Mouse (Mus musculus) spleen, adult 2 months (tissue): ENCODE results near the gene Synpo2. TPM values are rescaled to one million over a fixed set of nuclear protein-coding genes. Genes with fewer than 3 reads are reported as not detected.

Source experiments
- DNase-seq, 2 experiments: peaks; one replicate each; pipeline versions ENCODE4 v3.0.0 to v3.0.0-alpha.2; 2012 to 2021; ENCODE audit warnings: low spot score in 2 of 2, low read depth in 1 of 2
- H3K27ac ChIP-seq: fragments of 200-500 bp; 2 replicates; pipeline ENCODE4 v1.5.1; 2012; ENCODE audit warnings: low read length, inconsistent platforms; ENCODE audit not compliant: insufficient read depth
- H3K27me3 ChIP-seq: fragments of 200-500 bp; 2 replicates; pipeline ENCODE4 v1.6.1; 2012; ENCODE audit warnings: mild to moderate bottlenecking, moderate library complexity, low read length, inconsistent platforms; ENCODE audit not compliant: control insufficient read depth, insufficient read depth
- H3K36me3 ChIP-seq: fragments of 200-500 bp; 2 replicates; pipeline ENCODE4 v1.6.1; 2012; ENCODE audit warnings: mild to moderate bottlenecking, low read length, inconsistent platforms; ENCODE audit not compliant: control insufficient read depth, insufficient read depth
- H3K4me1 ChIP-seq: fragments of 200-500 bp; 2 replicates; pipeline ENCODE4 v1.6.1; 2011; ENCODE audit warnings: inconsistent platforms; ENCODE audit not compliant: control insufficient read depth, insufficient read depth, insufficient read length
- H3K4me3 ChIP-seq: fragments of 200-500 bp; 2 replicates; pipeline ENCODE4 v1.5.1; 2011; ENCODE audit warnings: mild to moderate bottlenecking, inconsistent platforms; ENCODE audit not compliant: insufficient read depth, insufficient read length; ENCODE audit errors: extremely low read depth
- CTCF ChIP-seq: fragments of 200-500 bp; IDR thresholded peaks from 2 replicates; pipeline ENCODE4 v1.5.1; 2011; ENCODE audit warnings: mild to moderate bottlenecking, inconsistent platforms; ENCODE audit not compliant: insufficient read depth, insufficient read length, insufficient replicate concordance; ENCODE audit errors: extremely low read depth
- POLR2A ChIP-seq: fragments of 200-500 bp; IDR thresholded peaks from 2 replicates; pipeline ENCODE4 v1.6.1; 2011; ENCODE audit warnings: low read depth, low read length, inconsistent platforms
- WGBS: fragments of 180-500 bp; shearing (Covaris S2); methylation state at CpG from one replicate; pipeline ENCODE4 v1.1.7; 2018; 5-methylcytosine and 5-hydroxymethylcytosine counted together
- polyA plus RNA-seq: library from polyadenylated mRNA; depleted of rRNA; stranded (reverse); fragments of >200 nt; gene quantifications from 2 replicates; pipeline ENCODE4 v1.2.3, GENCODE M21; 2012

Synpo2 gene
- polyA plus RNA-seq, 1 experiment, result 7.8 TPM

DNA sequence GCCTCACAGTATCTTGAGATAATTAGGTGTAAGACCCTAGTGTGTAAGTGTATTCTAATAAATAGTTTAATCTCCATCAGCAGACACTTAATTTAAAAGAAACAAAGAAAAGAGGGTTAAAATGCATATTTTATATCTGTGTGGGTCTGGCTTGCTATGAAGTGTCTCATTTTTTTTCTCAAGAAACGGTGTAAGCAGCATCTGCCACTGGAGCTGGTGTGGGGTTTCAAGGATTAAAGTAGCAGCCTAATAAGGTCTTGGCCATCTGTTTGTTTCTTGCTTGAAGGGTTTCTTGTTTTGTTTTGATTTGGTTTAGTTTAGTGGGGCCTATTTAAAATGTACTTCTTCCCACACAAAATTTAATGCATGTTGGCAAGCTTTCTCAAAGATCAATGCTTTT lies 46.1 kb downstream of the Synpo2 start:
- H3K4me1 ChIP-seq, result no peaks in the 10 kb centered on the region; the same call in 1 of the 2 replicates
- H3K36me3 ChIP-seq, result no peaks in the 10 kb centered on the region
- H3K27ac ChIP-seq, result no peak overlapping the region
- no peaks in the 10 kb centered on the region for H3K27me3 ChIP-seq
- no peak for TF ChIP-seq CTCF
- TF ChIP-seq POLR2A, result no peak
- no peak for DNase-seq
- H3K4me3 ChIP-seq, result no peak overlapping the region
- WGBS, result 83% methylated on average over 1 of the region's 1 CpGs

DNA sequence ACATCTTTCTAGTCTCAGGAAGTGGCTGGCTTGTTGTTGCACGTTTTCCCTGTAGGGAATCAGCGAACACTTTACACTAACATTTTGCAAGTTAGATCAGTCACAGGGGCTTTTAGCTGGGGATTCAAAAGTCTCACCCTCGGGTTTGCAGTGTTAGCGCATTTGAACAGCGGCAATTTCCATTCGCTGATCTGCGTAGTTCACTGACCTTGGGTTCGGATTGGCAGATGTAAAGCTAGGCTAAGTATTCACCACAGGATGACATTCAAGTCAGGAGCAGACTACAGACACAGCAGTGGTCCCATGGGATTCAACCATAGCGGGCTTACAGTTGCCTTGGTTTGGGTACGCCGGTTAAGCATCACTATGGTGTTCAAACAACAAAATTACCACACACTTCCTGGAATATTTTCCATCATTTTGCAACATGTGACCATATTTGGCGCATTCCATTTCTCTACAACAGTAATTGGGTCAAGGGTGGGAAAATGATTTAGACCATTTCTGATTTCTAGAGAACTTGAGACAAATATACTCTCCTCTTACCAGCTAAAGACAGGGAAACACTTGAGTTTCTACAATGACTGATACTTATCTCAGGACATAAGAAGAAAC lies 47.2 kb downstream of the Synpo2 start:
- H3K27me3 ChIP-seq, result no peaks in the 10 kb centered on the region
- TF ChIP-seq POLR2A (no peak), CTCF (no peak)
- no peaks in the 10 kb centered on the region for H3K36me3 ChIP-seq
- DNase-seq, result no peak
- WGBS, result 81% methylated on average over 12 of the region's 12 CpGs
- no peak overlapping the region for H3K4me3 ChIP-seq
- no peaks in the 10 kb centered on the region; the same call in 1 of the 2 replicates for H3K4me1 ChIP-seq
- no peak overlapping the region for H3K27ac ChIP-seq

DNA sequence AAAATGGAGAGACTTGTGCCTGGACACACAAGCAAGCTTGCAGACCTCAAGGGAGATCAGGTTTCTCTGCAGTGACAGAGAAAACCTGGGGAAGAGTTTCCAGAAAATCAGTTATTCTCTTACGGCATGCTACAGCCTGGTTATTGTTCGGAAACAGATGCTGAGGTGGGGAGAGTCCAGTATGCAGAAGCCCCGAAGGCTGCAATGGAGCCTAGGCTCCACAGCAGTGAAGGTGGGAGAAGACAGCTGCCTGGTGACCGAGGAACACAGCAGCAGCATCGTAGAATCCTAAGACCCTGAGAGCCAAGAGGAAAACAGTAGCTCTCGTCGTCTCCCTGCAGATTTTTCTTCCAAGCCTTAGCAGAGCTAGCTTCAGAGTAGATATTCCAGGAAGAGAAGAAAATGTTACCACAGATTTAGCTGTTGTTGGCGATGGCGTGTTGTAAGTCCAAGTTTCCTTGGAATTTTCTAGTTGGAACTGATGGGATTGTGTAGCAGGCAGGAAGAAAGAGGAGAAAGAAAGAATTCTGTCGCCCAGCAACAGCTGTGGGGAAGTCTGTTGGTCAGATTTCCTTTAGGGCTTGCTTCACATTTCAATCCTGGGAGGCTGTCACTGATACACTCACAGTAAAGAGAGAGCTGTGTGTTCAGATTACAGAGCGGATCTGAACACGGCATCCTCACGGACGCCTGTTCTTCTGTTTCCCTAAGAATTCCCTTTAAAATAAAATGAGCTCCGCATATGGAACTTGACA lies 48.4 kb downstream of the Synpo2 start:
- Histone ChIP-seq H3K27ac (no peak overlapping the region), H3K4me1 (no peaks in the 10 kb centered on the region; the same call in 1 of the 2 replicates), H3K27me3 (no peaks in the 10 kb centered on the region), H3K36me3 (no peaks in the 10 kb centered on the region), H3K4me3 (no peak overlapping the region)
- no peak for DNase-seq
- TF ChIP-seq CTCF (no peak), POLR2A (no peak)
- WGBS, result 86% methylated on average over 15 of the region's 15 CpGs

DNA sequence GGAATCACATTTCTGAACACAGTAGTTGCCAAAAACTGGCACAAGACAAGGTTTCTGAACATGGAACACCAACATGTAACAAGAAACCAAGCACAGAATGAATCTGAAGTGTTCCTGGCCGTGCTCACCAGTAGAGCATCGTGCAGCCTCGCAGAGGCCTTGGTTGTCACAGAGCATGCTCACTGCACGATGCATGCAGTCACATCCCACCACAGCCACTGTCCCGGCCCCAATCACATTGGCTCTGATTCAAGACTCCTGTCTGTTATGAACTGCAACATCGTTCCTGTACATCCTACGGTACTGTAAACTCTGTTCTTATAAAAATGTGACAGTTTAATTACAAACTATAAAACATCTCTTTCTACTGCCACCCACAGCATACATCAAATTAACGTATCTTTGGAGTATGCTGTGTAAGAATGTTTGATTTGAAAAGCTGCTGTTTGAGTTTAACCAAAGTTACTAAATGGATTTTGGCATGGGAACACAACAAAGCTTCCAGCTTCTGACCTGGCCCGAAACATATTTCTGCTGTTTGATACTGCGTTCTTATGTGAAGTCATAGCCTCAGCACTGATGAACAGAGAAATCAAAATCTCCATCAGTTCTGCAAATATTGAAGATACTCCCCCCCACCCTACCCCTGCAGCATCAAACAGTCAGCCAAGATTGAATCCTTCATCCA lies 50.6 kb downstream of the Synpo2 start:
- H3K27ac ChIP-seq, result no peak overlapping the region
- no peaks in the 10 kb centered on the region; the same call in 1 of the 2 replicates for H3K4me1 ChIP-seq
- no peak for DNase-seq
- no peaks in the 10 kb centered on the region for H3K36me3 ChIP-seq
- WGBS, result 88% methylated on average over 10 of the region's 10 CpGs
- no peaks in the 10 kb centered on the region for H3K27me3 ChIP-seq
- no peak overlapping the region; the same call in 1 of the 2 replicates for H3K4me3 ChIP-seq
- TF ChIP-seq POLR2A (no peak), CTCF (no peak)

DNA sequence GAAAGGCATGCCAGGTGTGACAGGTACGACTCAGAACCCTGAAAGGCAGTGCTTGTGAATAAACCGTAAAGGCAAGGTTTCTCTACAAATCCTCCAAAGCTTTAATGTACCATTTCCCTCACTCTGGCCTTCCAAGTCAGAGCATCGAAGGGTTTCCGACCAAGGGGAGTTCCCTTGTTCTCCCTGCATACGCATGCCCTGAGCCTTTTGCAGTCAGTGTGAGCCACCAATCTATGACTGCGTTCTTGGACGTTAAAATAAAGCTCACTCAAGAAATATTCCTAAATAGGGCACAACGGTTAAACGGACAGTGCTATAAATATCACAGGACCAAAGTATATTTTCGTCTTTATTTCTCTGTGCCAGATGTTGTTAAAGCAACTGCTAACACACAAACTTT lies 51.7 kb downstream of the Synpo2 start:
- 83% methylated on average over 10 of the region's 10 CpGs for WGBS
- Histone ChIP-seq H3K27ac (no peak overlapping the region), H3K4me3 (no peak overlapping the region), H3K27me3 (no peaks in the 10 kb centered on the region), H3K4me1 (no peaks in the 10 kb centered on the region; the same call in 1 of the 2 replicates), H3K36me3 (no peaks in the 10 kb centered on the region)
- DNase-seq, result no peak
- TF ChIP-seq POLR2A (no peak), CTCF (no peak)

- H3K27me3 ChIP-seq, result no peaks in the 10 kb centered on the region
- peaks cover 2% of the 10 kb centered on the region for H3K4me1 ChIP-seq
- TF ChIP-seq POLR2A, result no peak
- no peak for TF ChIP-seq CTCF
- H3K36me3 ChIP-seq, result no peaks in the 10 kb centered on the region
- no peak overlapping the region for H3K27ac ChIP-seq
- no peak overlapping the region for H3K4me3 ChIP-seq
- DNase-seq, result no peak
- 80% methylated on average over 8 of the region's 8 CpGs for WGBS
Measured at GRCm38 (mm10) chr3:123179508-123179907, 56.4 kb downstream of the Synpo2 start.
